Mouse (Mus musculus): ENCODE data around the gene Chrm4. TPM values are rescaled to one million over a fixed set of nuclear protein-coding genes. Genes with fewer than 3 reads are reported as not detected.

Chrm4 gene
- under 1 TPM in 1 of 2 experiments, not detected in 1; 0.16 TPM for total RNA-seq (2021)
- long read RNA-seq, experiment 1 = 0 reads
- long read RNA-seq, experiment 2, partial matches to known transcripts = 0 of 1 reads
- long read RNA-seq, experiment 2, other reads (novel, unspliced or antisense) = 1 of 1 reads

DNA sequence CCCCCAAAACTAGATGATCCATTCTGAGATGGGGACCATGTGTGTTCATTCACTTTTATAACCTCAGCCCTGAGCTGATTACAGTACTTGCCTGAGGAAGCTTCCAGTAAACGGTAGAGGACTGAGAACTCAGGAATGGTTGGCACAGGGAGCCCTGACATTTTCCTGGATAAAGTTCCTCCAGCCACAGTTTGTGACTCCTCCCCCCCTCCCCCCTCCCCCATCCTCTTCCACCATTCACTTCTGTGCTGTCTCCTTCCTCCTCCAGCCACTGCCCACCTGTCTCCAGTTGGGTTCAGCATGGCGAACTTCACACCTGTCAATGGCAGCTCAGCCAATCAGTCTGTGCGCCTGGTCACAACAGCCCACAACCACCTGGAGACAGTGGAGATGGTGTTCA, at the start of gene Chrm4:
TSS of gene Chrm4 (plus strand) at position 301 of the 400 bp plus-strand sequence.
- DNase-seq = no peak

DNA sequence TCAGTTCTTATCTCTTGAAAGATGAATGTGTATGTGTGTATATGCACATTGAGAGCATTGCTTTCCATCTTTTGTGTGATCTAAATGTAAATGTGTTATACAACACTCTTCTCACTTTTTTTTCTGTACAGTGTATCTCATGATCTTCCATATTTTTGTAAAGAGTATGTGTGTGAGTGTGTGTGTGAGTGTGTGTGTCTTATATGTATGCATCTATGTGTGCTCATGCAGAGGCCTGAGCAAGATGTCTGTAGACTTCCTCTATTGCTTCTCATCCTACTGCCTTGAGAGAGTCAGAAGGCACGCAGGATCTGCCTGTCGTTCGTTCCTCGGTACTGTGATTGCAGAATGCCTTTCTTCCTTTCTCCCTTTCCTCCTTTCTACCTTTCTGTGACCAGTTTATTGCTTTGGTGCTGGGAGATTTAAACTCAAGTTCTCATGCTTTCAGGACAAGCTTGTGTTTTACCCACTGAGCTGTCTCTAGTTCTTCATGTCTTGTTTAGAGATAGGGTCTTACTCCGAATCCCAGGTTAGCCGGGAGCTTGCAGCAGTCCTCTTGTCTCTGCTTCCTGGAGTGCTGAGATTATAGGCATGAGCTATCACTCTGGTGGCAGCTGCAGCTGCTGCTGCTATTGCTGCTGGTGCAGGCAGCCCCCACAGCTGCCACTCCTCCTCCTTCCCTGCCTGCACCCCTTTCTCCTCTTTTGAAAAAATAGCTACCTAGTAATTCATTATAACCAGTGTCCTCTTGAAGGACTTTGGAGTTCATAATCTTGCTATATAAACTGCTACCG, 48.5 kb upstream of the Chrm4 start:
- DNase-seq = no peak

DNA sequence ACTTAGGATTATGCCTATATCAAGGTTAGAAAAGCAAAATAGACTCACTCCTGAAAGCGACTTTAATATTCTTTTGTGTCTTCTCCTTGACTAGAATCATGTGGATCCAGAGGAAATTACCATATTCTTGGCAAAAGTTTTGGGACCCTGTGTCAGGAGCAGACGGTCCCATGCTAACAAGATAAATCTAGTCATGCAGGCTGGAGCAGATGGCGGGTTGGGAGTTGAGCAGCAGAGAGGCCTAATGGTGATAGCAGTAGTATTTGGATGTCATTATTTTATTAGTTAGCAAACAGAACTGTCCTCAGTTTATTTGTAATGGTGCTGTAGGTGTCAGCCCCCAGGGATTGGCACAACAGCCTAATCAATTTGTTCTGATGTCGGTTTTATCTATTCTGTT, 43.1 kb upstream of the Chrm4 start:
- no peak for DNase-seq

DNA sequence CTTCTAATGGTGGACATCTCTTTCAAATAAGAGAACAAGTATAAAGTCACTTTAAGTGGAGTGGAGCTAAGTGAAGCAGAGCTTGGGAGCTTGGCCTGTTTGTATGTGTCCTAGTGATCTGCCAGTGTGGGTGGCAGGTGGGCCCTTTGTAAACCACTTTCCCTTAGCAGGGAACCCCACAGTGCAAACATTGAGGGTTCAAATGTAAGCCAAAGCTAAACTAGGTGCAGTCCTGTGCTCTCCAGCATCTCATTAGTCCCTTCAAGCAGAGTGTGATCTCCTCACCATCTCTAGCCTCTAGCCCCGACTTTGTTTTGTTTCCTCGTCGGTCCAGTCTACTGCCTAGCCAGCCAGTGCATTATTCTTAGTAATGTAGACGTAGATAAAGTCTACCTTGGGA, 42.4 kb upstream of the Chrm4 start:
- no peak for DNase-seq

DNA sequence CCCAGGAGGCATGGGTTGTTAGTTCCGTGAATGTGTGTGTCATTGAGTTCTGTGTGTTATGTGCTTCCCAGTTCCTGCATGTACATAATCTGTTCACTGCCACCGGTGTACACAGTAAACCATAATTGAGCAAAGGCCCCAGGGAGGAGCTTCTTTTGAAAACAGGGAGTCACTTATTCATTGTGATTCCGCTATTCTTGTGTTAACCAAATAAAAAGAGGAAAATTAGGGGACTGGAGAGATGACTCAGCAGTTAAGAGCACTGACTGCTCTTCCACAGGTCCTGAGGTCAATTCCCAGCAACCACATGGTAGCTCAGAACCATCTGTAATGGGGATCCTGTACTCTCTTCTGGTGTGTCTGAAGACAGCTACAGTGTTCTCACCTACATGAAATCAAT, 32.3 kb upstream of the Chrm4 start:
- DNase-seq = no peak

DNA sequence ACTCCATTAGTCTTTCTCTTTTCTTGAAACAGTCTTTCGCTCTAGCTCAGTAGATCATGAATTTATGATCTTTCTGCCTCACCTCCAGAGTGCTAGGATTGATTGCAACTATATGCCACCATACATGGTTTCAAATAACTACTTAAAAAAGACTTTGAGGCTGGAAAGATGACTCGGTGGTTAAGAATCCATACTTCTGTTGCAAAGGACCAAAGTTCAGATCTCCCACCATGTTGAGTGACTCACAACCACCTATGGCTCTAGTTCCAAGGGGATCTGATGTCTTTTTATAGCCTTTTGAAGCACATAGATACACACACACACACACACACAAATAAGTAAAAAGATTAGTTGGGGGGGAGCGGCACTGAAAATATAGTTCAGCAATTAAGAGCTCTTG, 31.6 kb upstream of the Chrm4 start:
- DNase-seq = no peak

DNA sequence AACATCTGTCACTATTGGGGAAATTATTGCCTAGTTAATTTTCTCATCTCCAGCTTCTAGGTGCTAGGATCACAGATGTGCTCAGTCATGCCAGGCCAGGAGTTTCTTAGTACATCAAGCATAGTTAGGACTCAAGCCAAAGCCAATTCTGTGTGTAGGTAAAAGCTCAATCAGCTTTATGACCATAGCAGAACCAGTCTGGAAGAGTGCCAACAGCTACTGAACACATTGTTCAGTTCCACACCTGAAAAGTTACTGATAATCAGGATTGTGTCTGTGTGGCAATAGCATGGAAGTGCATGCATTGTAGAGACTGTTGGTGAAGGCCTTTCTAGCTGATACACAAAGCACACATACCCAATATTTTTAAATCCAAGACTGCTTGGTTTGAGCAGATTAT, 29.1 kb upstream of the Chrm4 start:
- DNase-seq = no peak

DNA sequence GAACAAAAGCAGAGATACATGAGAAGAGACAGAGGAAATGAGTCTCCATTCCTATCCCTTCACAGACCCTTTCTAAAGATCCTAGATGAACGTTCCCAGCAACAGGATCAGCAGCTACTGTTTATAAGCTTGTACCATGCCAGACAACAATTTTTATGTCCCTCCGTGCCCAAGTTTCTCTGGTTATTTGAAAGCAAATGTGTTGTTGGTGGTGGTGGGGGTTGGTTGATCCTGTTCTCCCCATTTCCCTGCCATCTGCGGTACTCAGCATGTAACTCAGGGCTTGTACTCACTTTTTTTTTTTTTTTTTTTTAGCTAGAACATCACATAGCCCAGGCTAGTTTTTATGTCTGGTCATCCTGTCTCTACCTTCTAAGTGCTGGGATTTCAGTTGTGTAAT, 27.9 kb upstream of the Chrm4 start:
- DNase-seq = no peak

DNA sequence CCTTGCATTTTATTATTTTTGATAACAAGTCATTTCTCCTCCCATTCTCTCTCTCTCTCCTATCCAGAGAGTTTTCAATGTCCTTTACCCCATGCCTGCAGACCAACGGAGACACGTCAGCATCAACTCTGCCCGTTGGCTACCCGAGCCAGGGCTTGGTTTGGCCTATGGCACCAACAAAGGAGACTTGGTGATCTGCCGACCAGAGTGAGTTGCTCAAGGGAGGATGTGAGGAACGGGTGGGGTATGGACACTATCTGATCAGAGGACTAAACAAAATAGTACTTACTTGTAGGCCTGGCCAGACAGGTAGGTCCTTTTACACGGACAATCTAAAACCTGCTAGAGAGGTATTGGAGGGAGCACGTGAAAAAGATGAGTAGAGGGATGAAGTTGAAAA, 26.6 kb upstream of the Chrm4 start:
- no peak for DNase-seq

DNA sequence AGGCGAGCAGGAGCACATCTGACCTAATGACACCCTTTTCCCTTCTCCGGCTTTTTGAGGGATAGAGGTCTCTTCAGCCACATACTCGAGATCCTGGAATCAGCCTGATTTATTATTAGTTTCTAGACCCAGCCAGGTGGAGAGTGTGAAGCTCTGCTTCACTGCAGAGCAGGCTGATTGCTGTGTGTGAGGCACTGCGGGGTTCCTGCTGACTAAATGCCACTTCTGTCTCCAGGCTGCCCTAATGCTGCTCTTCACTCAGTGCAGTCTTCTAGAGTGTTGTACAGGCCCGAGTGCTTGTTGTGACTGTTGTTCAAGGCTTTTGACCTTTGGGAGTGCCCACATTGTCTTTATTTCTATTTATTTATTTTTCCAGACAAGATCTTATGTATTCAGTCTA, 24.7 kb upstream of the Chrm4 start:
- DNase-seq = no peak

DNA sequence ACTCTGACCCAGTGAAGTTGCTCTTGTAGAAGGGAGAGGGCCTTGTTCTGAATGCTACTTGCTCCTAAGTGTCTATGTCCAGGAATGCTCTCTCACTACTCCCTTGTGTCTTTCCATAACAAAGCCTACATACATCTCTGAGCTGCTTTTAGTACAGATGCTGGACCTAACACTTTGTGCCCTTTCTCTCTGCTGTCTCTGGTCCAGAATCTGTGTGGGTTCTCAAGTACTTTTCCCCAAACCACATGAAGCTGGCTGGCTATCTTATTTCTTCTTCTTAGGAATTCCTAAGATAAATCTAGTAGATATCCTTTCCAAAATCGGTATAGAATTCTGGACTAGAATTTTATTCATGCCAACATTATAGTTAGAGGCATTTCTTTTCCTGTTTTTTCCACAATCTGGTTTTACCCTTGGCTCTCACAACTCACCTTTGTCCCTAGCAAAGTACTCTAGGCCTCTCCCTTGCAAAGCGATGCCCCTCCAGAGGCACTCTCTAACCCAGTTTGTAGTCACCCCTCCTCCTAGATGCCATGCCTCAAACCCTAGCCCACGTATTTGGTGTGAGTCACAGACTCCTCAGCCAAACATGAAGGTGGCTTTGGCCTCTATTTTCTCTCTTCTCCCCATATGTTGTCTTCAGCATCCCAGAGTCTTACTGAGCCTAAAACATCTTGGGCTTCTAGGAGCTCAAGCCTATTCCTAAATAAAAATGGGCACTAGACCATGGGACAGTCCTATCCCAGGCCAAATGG, 23.7 kb upstream of the Chrm4 start:
- DNase-seq = no peak

DNA sequence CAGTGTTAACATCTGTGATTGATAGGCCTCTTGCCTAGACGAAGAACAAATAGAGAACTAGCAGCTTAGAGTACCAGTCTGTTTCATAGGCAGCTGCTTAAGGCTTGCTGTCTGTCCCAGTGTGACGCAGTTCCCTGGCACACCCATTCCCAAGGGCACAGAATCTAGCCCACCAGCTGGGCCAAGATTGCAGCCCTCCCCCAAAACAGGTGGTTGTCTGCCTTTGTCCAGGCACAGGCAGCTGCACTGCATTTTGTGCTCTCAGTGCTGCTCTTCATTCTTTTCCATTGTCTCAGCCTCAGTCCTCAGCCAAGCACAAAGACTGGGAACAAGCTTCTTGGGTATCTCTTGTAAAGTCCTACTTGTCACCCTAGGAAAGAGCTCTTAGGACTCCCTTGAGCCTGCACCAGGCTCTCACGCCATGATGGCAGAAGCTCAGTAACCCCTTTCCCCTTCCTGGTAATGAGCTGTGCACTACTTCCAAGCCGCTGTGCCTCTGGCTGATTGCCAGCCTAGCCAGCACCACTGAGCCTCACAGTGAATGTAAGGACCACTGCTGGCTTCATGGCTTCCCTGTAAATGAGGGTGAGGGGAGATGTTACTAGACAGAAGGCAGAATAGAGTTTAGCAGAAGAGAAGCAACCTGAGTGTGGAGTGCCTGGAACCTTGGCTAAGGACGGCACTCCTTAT, 22.3 kb upstream of the Chrm4 start:
- DNase-seq = peak; percentile 28

DNA sequence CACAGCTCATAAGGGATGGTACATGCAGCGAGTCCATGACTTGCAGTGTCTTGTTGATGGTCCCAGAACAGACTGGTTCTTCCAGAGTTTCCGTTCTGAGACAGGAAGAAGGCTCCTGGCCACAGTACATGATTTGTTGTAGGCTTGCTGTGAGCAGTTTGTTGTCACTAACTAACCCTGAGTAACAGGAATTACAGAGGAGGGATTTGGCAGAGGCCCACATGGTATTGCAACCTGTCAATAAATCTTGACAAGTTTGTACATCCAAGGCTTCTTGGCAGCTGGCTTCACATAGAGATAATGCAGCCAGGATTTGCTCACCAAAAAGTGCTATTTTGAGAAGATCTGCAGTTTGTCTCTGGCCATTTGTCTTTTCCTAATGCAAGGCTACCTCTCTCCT, 20.9 kb upstream of the Chrm4 start:
- no peak for DNase-seq

DNA sequence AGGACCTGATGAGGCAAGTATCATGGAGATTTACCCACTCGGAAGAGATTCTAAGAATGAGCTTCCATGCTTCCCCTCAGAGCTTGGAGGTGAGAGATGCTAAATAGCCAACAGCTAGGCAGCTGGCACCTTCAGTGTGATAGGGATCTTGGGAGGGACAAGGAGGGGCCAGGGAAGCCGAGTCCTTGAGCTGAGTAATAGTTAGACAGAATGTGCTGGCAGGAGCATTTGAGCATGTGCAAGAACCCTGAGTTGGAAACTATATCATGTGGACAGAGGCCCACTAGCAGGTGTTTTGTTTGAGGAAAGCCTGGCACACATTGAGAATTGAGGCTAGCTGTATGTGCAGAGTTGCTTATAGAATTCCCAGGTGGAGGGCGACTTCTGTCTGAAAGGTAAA, 14.4 kb upstream of the Chrm4 start:
- no peak for DNase-seq

DNA sequence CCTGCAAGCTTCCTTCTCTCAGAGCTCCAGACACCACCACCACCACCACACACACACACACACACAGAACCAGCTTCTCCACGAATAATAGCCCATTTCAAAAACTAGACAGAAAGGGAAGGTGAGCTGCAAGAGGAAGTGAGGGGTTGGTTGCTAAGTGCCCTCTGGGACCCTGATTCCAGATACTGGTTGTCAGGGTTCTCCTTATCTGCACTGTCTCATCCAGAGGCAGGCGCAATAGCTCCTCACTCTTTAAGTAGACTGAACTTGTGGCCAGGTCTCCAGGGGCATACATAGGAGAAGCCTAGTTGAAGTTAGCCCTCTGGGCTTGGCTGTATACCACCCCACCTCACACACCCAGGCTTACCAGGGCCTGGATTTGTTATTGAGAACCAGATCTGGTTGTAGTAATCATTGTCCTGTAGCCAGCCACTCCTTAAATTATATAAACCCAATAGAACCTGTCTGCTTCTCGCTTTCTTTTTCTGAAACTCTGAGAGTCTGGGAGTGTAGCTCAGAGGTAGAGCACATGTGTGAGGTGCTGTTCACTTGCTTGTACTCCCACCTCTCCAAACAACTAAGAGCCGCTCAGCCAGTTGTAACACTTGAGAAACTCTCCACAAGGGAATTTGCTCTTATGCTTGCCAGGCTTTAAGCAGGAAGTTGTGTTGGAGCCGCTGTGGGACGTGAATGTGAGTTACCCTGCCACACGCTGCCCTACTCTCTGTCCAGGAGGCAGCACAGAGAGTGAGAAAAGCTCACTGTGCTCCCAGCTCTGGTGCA, 13.5 kb upstream of the Chrm4 start:
- no peak for DNase-seq

DNA sequence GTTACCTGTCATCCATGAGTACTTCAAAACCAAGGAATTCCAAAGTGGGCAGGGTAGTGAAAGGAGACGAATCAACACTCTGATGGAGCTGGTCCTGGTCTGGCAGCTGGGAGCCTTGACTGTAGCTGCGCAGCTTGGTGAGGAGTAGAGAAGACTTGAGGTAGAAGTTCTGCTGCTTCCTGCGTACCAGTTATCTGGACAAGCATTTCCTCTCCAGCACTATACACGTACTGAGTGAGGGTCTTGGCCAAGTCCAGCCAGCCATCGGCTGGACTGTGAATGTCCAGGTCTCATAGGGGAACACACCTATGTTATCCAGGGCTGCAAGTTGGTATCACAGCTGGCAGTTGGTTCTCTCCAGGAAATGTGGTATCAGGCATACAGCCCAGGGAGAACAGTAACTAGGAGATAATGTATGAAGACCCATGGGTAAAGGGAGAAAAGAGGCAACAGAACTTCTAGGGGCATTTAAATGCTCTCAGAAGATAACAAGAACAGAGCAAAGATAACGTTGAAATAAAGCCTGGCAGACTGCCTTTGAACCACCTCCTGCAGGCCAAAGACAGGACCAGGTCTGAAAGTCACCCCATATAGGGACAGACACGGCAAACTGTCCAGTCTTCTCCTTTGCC, 10.6 kb upstream of the Chrm4 start:
- no peak for DNase-seq

DNA sequence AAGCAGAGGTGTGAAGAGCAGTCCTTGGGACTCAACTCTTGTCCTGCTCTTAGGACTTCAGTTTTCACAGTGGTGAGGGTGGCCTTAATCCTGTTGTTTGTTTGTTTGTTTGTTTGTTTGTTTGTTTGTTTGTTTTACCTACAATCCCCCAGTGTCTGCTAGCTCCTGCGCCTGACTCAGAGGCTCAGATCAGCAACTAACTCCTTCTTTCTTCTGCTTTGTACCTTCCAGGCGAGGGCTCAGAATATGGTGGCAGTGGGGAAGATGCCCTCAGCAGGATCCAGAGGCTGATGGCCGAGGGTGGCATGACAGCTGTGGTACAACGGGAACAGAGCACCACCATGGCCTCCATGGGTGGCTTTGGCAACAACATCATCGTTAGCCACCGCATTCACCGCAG, 10.0 kb upstream of the Chrm4 start:
- DNase-seq = no peak

DNA sequence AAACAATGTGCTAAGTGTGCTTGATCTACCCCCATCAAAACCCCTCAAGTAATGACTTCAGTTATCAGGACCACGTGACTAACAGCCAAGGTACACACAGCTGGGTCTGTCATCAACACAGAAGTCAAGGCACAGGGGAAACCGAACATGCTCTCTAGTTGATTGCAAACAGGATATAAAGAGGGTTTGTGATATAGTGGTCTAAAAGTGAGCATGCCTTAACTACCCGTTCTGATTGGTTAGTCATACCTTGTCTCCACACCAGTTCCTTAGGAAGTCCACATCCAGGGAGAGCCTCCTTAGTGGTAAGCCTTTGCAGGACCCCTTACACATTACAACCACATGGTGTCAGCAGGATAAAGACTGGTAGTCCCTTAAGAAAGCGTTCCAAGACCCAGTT, 6.9 kb upstream of the Chrm4 start:
- no peak for DNase-seq

DNA sequence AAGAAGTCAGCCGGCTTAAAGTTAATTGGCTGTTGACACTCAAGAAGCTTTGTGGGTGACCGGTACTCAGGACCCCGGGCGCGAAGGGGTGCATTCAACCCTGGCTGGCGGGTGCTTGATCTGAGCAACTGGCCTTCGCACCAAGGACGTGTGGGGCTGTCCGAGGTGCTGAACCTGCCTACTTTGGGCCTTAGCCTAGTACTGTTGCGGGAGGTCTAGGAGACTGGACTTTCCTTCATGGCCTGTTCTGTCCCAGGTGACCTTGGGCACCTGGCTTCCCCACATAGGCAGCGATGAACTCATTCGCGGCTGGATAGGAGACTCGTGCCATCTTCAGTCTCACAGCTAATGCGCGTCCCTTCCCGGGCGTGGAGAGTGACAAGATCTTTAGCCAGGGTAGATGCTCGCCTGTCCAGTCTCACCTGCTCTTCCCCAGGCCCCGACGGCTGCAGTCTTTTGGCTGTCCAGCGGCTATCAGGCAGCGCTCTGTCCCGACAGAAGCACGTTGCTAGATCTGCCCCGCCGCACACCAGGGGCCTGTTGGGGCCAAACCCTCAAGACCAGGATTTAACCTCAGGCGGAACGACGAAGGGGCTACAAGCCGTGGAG, 5.8 kb upstream of the Chrm4 start:
- peak; percentile 83 for DNase-seq

DNA sequence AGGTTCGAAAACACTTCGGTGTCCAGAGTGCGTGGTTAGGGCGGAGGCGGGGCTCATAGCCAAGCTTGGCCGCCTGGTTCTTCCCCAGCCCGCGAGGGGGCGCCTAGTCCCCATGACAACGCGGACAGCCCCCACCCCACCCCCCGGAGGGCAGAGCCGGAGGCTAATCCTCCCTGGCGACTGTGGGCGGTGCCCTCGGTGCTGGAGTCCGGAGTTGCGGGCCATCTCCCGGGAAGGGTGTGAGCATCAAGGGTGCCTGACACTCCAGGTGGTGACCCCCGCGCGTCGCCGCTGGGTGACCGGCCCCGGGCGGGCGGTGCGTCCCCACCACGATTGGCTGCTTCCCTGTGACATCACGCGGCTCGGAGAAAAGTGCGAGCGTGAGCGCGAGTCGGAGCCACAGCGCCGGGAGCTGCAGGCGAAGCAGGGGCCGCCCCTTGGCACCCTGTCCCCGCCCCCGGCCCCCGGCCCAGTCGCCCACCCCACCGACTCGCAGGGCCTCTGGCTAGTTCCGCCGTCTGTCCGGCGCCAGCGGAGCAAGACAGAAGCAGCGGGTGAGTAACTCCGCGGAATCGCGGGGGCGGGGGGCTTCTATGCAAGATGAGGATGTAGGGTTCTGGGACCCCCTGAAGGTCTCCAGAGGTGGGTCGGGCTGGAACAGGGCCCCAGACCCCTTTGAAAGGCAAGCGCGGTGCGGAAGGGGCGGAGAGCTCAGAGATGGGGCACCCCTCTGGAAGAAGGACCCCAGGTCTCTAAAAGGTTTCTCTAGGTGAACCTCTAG, 5.1 kb upstream of the Chrm4 start:
- peak; percentile 60 for DNase-seq
